Mouse (Mus musculus) cerebellum, postnatal 25 days (tissue): Measurements from ENCODE around the gene Gm2832.
"Not testable (repeated sequence)": the region's sequence is repeated elsewhere in the genome, so short reads cannot be mapped to it uniquely, and the experiment has no call there.

Experiments used
- DNase-seq, 2 experiments: peaks; one replicate each; pipeline ENCODE4 v3.0.0; 2021; ENCODE audit warnings: mixed read lengths in 2 of 2

Gene Gm2832

DNA sequence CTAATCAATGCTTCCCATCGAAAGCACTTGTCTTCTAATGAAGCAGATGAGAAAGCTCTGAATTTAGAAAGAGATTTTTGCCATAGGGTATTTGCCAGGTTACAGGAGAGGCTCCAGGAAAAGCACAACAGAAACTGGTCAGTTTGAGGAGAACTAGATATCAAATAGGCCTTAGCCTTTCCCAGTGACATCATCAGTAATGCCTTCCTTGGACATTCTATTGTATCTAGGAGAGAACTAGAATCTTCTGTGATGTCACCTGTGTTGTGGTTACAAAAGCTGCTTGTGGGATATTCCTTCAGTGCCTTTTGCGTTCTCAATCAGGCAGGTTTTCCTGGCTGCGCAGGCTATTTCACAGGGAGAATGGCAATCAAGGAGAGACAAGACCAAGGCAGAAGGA is at the start of gene Gm2832:
Gene Gm2832, plus strand, starts transcription at position 301 of the 400 bp plus-strand sequence.
- DNase-seq, result not testable (repeated sequence)

GRCm38 (mm10) chr14:41263296-41263695 is 15.3 kb upstream of the Gm2832 start:
- DNase-seq, result peak; percentile 10 to 64

GRCm38 (mm10) chr14:41263853-41264755 is 14.5 kb upstream of the Gm2832 start:
- peak; percentile 9 to 15 for DNase-seq

DNA sequence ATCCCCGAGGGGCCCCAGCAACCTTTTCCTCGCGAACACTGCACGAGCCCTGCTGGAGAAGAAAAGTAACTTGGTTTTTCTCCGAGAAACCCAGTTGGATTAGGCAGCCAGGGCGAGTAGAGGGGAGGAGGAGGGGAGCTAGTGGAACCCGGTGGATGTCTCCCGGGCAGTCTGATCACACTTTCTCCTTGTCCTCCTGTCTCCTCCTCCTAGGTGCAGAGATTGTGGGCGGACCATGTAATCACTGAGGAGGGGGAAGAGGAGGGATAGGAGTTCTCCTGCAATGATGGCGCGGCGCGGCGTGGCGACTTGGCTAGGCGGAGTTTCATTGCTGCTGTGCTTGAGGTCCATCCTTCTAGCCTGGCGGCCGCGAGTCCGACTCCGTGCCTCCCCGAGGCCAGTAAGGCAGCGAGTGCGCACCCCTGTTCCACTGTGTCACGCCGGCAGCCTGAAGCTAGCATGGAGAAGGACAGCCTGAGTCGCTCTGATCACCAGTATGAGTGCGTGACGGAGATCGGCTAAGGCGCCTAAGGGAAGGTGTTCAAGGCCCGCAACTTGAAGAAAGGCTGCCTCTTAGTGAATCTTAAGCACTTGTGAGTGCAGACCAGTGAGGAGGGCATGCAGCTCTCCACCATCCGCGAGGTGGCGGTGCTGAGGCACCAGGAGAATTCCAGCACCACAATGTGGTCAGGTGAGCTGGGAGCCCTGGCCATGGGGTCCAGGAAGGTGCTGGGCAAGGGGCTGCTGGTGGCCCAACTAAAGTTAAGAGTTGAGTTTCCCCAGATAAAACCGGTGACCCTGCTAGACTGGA is 13.6 kb upstream of the Gm2832 start:
- peak; percentile 17 to 48 for DNase-seq

- DNase-seq, result not testable (repeated sequence)
Observed at GRCm38 (mm10) chr14:41285965-41286364, 7.4 kb downstream of the Gm2832 start.
